Mouse (Mus musculus) kidney, adult 18-20 months (tissue): ENCODE results near the gene Ifi204.
"Not testable (repeated sequence)": the region's sequence is repeated elsewhere in the genome, so short reads cannot be mapped to it uniquely, and the experiment has no call there.

Experiments
- DNase-seq: peaks from one replicate; pipeline ENCODE4 v3.0.0; 2021

The Ifi204 gene

DNA sequence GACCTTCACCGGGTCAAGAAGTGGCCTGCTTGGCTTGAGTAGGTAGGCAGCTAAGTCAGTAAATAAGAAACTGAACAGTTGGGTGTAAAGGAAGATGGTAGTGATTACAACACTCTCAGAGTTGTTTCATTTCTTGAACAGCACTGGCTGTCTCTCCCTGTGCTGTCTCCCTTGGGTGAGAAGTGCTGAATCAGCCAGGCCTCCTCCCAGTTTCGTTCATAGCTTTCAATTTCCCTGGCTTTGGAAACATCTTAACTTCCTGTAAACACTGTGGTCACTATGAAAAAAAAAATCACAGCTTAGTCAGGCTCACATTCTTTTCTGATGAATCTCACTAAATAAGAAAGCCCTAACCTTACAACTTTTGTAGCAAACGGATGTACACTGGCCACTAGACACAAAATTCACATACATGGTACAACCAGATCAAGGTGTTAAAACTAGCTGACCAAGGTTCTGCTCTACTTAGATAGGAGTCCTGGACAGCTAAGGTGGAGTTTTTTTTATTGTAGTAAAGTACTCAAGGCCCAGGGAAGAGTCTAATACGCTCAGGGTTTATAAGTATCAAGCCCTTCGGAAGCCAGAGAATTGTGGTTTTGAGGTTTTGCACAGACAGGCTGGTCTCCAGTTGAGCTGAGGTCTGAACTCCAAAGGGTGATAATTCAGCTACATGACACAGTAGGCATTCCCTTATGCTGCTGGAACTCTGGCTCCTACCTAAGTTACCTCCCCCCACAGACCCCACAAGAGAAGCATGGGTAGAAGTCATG lies at the start of gene Ifi204:
Gene Ifi204, minus strand, starts transcription at position 96 of the 770 bp plus-strand sequence.
- peak; percentile 29 for DNase-seq

DNA sequence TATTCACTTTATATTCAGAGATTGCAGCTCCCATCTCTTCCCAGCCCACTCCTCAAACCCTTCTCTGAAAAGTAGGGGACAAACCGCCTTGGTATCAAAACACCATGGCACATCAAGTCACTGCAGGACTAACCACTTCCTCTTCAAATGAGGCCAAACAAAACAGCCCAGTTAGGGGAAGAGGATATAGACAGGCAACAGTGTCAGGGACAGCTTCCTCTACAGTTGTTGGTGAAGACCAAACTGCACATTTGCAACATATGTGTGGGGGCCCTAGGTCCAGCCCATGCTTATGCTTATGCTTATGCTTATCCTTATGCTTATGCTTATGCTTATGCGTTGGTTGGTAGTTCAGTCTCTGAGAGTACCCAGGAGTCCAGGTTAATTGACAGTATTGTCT lies 42.6 kb upstream of the Ifi204 start:
- DNase-seq: not testable (repeated sequence)

DNA sequence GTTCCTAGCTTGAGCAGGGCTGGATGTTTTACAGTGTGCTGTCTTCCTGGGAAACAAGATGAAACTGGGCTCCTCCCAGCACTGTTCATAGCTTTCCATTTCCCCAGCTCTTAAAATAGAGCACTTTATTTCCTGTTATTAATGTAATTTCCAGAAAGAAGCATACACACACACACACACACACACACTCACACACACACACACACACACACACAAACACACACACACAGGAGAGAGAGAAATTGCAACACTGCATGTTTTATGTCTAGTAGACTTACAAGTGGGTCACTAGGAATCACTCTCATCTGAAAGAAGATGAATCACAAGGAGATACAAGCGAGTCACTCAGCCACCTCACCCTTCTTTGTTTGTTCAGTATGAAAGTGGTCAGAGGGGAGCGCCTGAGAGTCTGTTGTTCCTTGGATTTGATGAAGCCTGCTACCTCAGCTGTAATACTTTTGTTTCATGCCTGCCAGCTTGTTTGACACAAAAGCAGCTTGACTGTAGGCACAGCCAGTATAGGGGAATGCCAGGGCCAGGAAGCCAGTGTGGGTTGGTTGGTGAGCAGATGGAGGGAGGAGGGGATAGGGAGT lies 36.0 kb upstream of the Ifi204 start:
- peak; percentile 4 for DNase-seq

DNA sequence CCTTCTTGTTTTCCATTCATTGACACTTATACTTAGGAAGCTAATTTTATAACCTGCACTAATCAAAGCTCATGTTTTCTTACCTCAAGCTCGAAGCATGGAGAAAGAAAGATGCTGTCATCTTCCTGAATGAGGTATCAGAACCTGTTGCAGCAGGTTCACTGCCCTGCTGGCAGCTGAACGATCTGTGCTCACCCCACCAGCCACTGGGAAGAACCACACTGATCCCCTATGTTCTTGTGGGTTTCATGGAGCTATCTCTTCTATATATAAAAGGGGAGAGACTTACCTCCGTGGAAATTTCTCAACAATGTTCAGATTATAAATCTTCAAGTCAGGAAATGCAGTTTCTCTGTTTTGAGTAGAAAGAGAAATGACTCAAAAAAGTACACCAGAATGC lies 35.5 kb upstream of the Ifi204 start:
- not testable (repeated sequence) for DNase-seq

DNA sequence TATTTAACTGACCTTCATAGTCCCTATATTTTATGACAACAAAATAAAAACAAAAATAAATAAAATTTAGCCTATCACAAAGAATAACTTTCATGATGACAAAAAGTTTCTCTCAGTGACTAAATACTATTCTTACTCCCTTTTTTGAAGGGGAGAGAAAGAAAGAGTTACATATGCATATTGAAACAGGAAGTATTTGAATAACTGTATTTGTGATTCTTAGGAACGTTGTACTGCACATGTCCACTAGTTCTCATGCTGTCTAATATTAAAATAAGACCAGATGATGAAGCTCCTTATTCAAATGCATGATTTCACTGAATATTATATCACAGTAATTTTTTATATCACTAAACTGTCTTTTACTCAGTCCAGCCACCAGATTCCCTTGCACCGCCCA lies 35.0 kb upstream of the Ifi204 start:
- DNase-seq: not testable (repeated sequence)

DNA sequence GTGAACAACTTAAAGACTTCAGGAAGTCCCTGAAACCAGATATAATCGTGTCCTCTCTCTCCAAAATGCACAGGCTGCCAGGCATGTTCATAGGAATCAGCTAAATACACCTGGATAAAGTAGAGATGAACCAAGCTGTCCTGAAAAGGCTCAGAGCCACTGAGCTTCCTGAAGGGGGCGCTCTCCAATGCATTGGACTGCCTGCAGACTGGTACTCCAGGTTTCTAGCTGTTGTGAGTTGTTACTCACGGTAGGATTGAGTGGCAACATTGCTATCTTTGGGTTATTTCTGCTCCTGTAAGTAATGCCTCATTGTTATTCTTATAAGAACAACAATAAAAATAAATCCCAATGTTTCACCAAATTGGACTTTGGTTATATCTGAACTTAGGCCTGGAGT lies 6.7 kb upstream of the Ifi204 start:
- not testable (repeated sequence) for DNase-seq

DNA sequence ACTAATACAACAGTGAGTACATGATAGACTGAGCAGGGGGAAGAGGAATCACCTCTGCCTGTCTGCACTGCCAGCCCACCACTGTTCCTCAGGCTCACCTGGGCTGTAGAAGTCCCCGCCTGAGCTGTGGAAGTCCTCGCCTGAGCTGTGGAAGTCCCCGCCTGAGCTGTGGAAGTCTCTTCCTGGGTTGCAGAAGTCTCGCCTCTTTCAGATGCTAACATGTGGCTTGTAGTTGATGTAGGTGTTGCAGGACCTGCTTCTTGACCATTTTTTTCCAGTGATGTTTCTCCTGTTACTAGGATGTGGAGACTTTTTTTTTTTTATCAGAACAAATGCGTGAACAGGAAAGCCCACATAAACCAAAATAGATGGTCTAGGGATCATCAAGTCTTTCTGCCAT lies 6.7 kb downstream of the Ifi204 start:
- DNase-seq: not testable (repeated sequence)

DNA sequence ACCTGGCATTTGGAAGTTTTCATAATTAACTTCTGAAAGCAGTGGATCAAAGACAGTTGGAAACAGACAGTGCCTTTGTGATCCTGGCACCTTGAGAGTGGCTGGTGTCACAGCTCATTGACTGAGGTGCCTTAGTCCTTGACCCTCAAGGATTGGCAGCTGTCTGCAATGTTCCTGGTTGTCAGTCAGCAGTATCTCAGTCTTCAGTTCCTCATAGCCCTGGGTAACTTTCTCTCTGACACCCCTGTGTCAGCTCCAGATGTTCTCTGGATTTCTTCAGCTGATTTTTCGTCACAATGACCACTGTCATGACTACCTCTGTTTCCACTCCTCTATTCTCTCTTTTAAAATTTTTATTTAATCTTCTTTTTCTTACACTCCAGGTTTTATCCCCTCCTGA lies 24.5 kb downstream of the Ifi204 start:
- DNase-seq: no peak

DNA sequence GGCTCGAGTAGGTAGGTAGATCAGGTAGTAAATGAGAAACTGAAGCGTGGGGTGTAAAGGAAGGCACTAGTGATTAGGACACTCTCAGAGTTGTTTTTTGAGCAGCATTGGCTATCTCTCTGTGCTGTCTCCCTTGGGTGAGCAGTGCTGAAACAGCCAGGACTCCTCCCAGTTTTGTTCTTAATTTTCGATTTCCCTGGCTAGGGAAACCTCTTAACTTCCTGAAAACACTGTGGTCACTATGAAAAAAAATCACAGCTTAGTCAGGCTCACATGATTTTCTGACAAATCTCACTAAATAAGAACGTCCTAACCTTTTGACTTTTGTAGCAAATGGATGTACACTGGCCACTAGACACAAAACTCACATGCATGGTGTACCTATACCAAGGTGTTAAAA lies 25.1 kb downstream of the Ifi204 start, which contains the start of gene Ifi207:
Gene Ifi207, minus strand, starts transcription at position 92 of the 400 bp plus-strand sequence.
- no peak for DNase-seq

DNA sequence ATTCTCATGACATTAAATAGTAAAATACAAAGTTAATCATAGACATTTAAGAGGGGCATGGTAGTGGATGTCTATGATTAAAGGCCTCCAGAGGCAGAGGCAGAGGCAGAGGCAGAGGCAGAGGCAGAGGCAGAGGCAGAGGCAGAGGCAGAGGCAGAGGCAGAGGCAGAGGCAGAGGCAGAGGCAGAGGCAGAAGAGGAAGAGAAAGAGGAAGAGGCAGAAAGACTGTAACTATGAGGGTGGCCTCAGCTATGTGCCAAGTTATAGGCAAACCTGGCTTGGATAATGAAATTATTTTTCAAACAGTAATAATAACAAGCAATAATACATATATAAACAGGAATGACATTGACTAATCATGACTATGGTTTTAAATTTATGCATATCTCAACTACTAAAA lies 26.2 kb downstream of the Ifi204 start:
- no peak for DNase-seq

DNA sequence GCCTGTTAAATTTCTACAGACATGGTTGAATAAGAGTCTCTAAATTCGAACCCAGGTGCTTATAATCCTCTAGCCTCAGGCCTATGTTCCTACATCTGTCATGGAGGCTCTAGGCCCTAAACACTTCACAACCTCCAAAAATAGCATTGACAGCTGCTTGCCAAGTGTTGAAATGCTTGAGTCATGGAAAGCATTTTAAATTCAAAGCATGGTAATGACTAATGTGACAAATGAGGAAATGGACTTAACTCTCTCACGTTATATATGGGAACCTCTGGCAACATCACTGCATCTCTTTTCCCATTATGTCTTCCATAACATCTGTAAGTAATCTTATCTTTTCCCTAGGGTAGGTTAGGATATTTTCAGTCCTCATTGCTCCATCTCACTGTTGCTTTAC lies 29.8 kb downstream of the Ifi204 start:
- DNase-seq: no peak

DNA sequence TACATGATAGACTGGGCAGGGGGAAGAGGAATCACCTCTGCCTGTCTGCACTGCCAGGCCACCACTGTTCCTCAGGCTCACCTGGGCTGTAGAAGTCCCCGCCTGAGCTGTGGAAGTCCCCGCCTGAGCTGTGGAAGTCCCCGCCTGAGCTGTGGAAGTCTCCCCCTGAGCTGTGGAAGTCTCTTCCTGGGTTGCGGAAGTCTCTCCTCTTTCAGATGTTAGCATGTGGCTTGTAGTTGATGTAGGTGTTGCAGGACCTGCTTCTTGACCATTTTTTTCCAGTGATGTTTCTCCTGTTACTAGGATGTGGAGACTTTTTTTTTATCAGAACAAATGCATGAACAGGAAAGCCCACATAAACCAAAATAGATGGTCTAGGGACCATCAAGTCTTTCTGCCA lies 31.7 kb downstream of the Ifi204 start:
- not testable (repeated sequence) for DNase-seq

DNA sequence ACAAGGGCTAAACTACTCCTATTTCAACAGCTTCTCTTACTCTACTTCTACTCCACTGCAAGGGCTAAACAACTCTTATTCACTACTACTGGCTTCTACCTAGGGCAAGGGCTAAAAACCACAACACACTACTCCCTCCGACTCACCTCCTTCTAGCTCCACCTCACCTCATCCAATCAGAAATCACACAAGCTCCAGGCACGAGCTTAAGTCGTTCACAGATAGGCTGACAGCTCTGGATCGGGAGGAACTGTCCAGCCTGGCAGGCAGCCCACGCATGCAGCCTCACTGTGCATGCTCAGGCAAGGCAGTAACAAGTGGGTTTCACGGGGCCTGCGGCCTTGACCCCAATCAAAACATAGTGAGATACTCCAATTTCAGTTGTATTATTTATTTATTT lies 33.5 kb downstream of the Ifi204 start:
- no peak for DNase-seq
